Mouse (Mus musculus) heart, embryonic 10.5 days (tissue): ENCODE measurements around the gene Hmgb1. TPM values are rescaled to one million over a fixed set of nuclear protein-coding genes. Genes with fewer than 3 reads are reported as not detected.

ENCODE experiments used
- DNase-seq: peaks from one replicate; pipeline ENCODE4 v3.0.0-alpha.2; 2017; ENCODE audit warnings: low spot score
- H3K27ac ChIP-seq: fragments of 300-500 bp; sonication (generic); 2 replicates; pipeline ENCODE4 v1.5.1; 2016; ENCODE audit warnings: mild to moderate bottlenecking
- H3K27me3 ChIP-seq: fragments of 300-500 bp; sonication (generic); 2 replicates; pipeline ENCODE4 v1.6.1; 2016; ENCODE audit warnings: mild to moderate bottlenecking; ENCODE audit not compliant: poor library complexity, insufficient read depth, severe bottlenecking
- H3K36me3 ChIP-seq: fragments of 300-500 bp; sonication (generic); 2 replicates; pipeline ENCODE4 v1.6.1; 2016; ENCODE audit warnings: mild to moderate bottlenecking, moderate library complexity
- H3K4me1 ChIP-seq: fragments of 300-500 bp; sonication (generic); 2 replicates; pipeline ENCODE4 v1.6.1; 2016; ENCODE audit warnings: mild to moderate bottlenecking
- H3K4me3 ChIP-seq: fragments of 300-500 bp; sonication (generic); 2 replicates; pipeline ENCODE4 v1.5.1; 2016; ENCODE audit warnings: mild to moderate bottlenecking, moderate library complexity
- H3K9me3 ChIP-seq: fragments of 300-500 bp; sonication (generic); 2 replicates; pipeline ENCODE4 v1.6.1; 2016; ENCODE audit warnings: mild to moderate bottlenecking, moderate library complexity
- WGBS: fragments of 180-500 bp; shearing (Covaris S2); methylation state at CpG from one replicate; pipeline ENCODE4 v1.1.7; 2016; 5-methylcytosine and 5-hydroxymethylcytosine counted together
- polyA plus RNA-seq: library from polyadenylated mRNA; unstranded; fragments of >200 nt; fragmentation: Nextera tagmentation; extraction: Ambion mirVana; gene quantifications from 2 replicates; pipeline ENCODE4 v1.2.1, GENCODE M21; 2016

Gene Hmgb1
- polyA plus RNA-seq, 1 experiment from 2014 or later, result 1,068 TPM

GRCm38 (mm10) chr5:149015335-149016201 is 168.7 kb downstream of the Hmgb1 start:
- peak overlapping the region; percentile 89 for H3K27ac ChIP-seq
- peak overlapping the region; percentile 69 for H3K4me3 ChIP-seq
- H3K9me3 ChIP-seq, result peaks cover 2% of the 10 kb centered on the region; the same call in 1 of the 2 replicates
- WGBS, result 2% methylated on average over 37 of the region's 37 CpGs
- DNase-seq, result no peak
- H3K36me3 ChIP-seq, result 0 out of 2 replicates have a peak, but pooled peaks cover 7% of the 10 kb centered on the region
- peaks cover 25% of the 10 kb centered on the region for H3K4me1 ChIP-seq
- 0 out of 2 replicates have a peak, but pooled peaks cover 3% of the 10 kb centered on the region for H3K27me3 ChIP-seq

- WGBS, result 13% methylated on average over 17 of the region's 17 CpGs
- H3K9me3 ChIP-seq, result peaks cover 2% of the 10 kb centered on the region; the same call in 1 of the 2 replicates
- peak overlapping the region; percentile 89 for H3K27ac ChIP-seq
- 0 out of 2 replicates have a peak, but pooled peaks cover 1% of the 10 kb centered on the region for H3K27me3 ChIP-seq
- H3K4me1 ChIP-seq, result peaks cover 23% of the 10 kb centered on the region
- H3K4me3 ChIP-seq, result peak overlapping the region; percentile 69
- H3K36me3 ChIP-seq, result 0 out of 2 replicates have a peak, but pooled peaks cover 7% of the 10 kb centered on the region
- no peak for DNase-seq
These were observed 169.6 kb downstream of the Hmgb1 start for GRCm38 (mm10) chr5:149014600-149015268.

GRCm38 (mm10) chr5:149013817-149014508 is 170.3 kb downstream of the Hmgb1 start:
- Histone ChIP-seq H3K27ac (peak overlapping the region; percentile 89), H3K4me3 (no peak overlapping the region), H3K27me3 (no peaks in the 10 kb centered on the region), H3K9me3 (peaks cover 2% of the 10 kb centered on the region; the same call in 1 of the 2 replicates), H3K36me3 (0 out of 2 replicates have a peak, but pooled peaks cover 7% of the 10 kb centered on the region), H3K4me1 (peaks cover 28% of the 10 kb centered on the region)
- WGBS, result 77% methylated on average over 7 of the region's 7 CpGs
- no peak for DNase-seq

GRCm38 (mm10) chr5:149009111-149009510 is 175.2 kb downstream of the Hmgb1 start:
- H3K27ac ChIP-seq, result peak overlapping the region; percentile 24; the same call in 1 of the 2 replicates
- DNase-seq, result no peak
- peaks cover 2% of the 10 kb centered on the region; the same call in 1 of the 2 replicates for H3K9me3 ChIP-seq
- H3K36me3 ChIP-seq, result 0 out of 2 replicates have a peak, but pooled peaks cover 7% of the 10 kb centered on the region
- H3K4me1 ChIP-seq, result peaks cover 31% of the 10 kb centered on the region
- H3K4me3 ChIP-seq, result no peak overlapping the region
- H3K27me3 ChIP-seq, result no peaks in the 10 kb centered on the region
- WGBS, result 62% methylated on average over 3 of the region's 3 CpGs

GRCm38 (mm10) chr5:149007295-149007646 is 177.0 kb downstream of the Hmgb1 start:
- H3K27me3 ChIP-seq, result no peaks in the 10 kb centered on the region

GRCm38 (mm10) chr5:149006362-149007294 is 177.7 kb downstream of the Hmgb1 start:
- 16% methylated on average over 26 of the region's 26 CpGs for WGBS
- no peaks in the 10 kb centered on the region for H3K27me3 ChIP-seq
- peak; percentile 97 for DNase-seq
- H3K4me1 ChIP-seq, result peaks cover 45% of the 10 kb centered on the region
- H3K4me3 ChIP-seq, result peak overlapping the region; percentile 45
- H3K9me3 ChIP-seq, result no peaks in the 10 kb centered on the region
- H3K27ac ChIP-seq, result peak overlapping the region; percentile 91
- H3K36me3 ChIP-seq, result no peaks in the 10 kb centered on the region

More at GRCm38 (mm10) chr5:149007295-149007646, 177.0 kb downstream of the Hmgb1 start:
- Histone ChIP-seq H3K9me3 (no peaks in the 10 kb centered on the region), H3K36me3 (0 out of 2 replicates have a peak, but pooled peaks cover 4% of the 10 kb centered on the region), H3K4me3 (peak overlapping the region; percentile 45), H3K4me1 (peaks cover 40% of the 10 kb centered on the region), H3K27ac (peak overlapping the region; percentile 91)
- no peak for DNase-seq
- 51% methylated on average over 5 of the region's 5 CpGs for WGBS

- peak overlapping the region; percentile 91; the same call in 1 of the 2 replicates for H3K27ac ChIP-seq
- no peaks in the 10 kb centered on the region for H3K36me3 ChIP-seq
- H3K4me3 ChIP-seq, result peak overlapping the region; percentile 45; the same call in 1 of the 2 replicates
- H3K27me3 ChIP-seq, result no peaks in the 10 kb centered on the region
- H3K4me1 ChIP-seq, result peaks cover 45% of the 10 kb centered on the region
- DNase-seq, result no peak
- no peaks in the 10 kb centered on the region for H3K9me3 ChIP-seq
- WGBS, result 61% methylated on average over 9 of the region's 9 CpGs
These were observed 178.5 kb downstream of the Hmgb1 start for GRCm38 (mm10) chr5:149005701-149006361.

GRCm38 (mm10) chr5:149005083-149005482 is 179.2 kb downstream of the Hmgb1 start:
- Histone ChIP-seq H3K9me3 (no peaks in the 10 kb centered on the region), H3K27me3 (no peaks in the 10 kb centered on the region), H3K36me3 (no peaks in the 10 kb centered on the region), H3K4me1 (peaks cover 45% of the 10 kb centered on the region), H3K27ac (0 out of 2 replicates have a peak overlapping the region, but pooled peaks have one; percentile 47), H3K4me3 (no peak overlapping the region)
- 30% methylated on average over 9 of the region's 9 CpGs for WGBS
- no peak for DNase-seq

- WGBS, result 32% methylated on average over 2 of the region's 2 CpGs
- no peak for DNase-seq
- Histone ChIP-seq H3K4me3 (no peak overlapping the region), H3K27ac (no peak overlapping the region), H3K27me3 (no peaks in the 10 kb centered on the region), H3K36me3 (no peaks in the 10 kb centered on the region), H3K9me3 (no peaks in the 10 kb centered on the region), H3K4me1 (peaks cover 46% of the 10 kb centered on the region)
These were observed 181.2 kb downstream of the Hmgb1 start for GRCm38 (mm10) chr5:149003137-149003536.

- H3K27ac ChIP-seq, result no peak overlapping the region
- no peaks in the 10 kb centered on the region for H3K36me3 ChIP-seq
- DNase-seq, result no peak
- no peaks in the 10 kb centered on the region for H3K27me3 ChIP-seq
- H3K4me3 ChIP-seq, result no peak overlapping the region
- peaks cover 46% of the 10 kb centered on the region for H3K4me1 ChIP-seq
- H3K9me3 ChIP-seq, result no peaks in the 10 kb centered on the region
- 59% methylated on average over 6 of the region's 6 CpGs for WGBS
These were observed 181.5 kb downstream of the Hmgb1 start for GRCm38 (mm10) chr5:149002803-149003115.

- no peak for DNase-seq
- Histone ChIP-seq H3K36me3 (no peaks in the 10 kb centered on the region), H3K4me1 (peaks cover 44% of the 10 kb centered on the region), H3K27me3 (no peaks in the 10 kb centered on the region), H3K27ac (0 out of 2 replicates have a peak overlapping the region, but pooled peaks have one; percentile 25), H3K9me3 (no peaks in the 10 kb centered on the region), H3K4me3 (no peak overlapping the region)
- 66% methylated on average over 20 of the region's 20 CpGs for WGBS
These were observed 182.1 kb downstream of the Hmgb1 start for GRCm38 (mm10) chr5:149002034-149002802.
